Mouse (Mus musculus) cerebellum, adult 11 months (tissue): ENCODE measurements around the gene Stra6l.

Source experiments
- DNase-seq: peaks from one replicate; pipeline ENCODE4 v3.0.0; 2022

The Stra6l gene

DNA sequence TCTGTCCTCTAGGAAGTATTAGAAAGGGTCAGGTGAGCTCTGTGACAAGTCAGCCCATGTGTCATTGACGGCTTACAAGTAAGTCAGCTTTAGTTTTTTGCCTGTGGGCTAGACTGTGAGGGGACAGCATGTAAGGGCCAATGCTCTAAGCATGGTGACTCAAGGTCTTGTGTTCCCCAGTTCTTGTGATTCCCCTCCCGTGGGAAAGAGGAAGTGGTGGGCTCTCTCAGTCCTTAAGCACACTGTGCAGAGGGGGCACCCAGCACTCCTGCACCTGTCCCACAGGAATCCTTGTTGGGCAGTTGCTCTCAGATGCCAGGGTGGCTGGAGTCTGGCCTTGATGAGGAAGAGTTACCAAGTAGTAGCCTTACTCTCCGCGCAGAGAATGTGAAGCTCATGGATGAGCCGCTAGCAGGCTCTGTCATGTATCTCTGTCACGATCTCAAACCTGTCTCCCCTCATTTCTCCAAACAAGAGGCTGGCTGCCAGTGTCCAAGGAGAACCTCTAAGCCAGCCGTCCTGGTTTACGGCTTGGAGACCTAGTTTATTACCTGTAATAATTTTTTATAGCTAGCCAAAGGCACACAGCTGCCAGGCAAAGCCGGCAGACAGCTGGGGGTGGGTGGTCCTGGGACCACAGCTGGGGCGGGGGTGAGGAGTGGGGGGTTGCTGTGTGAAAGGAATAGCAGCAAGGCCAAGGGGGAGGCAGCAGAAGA is at the start of gene Stra6l:
Gene Stra6l (plus strand): TSS at position 556 of the 716 bp plus-strand sequence.
- DNase-seq = no peak

DNA sequence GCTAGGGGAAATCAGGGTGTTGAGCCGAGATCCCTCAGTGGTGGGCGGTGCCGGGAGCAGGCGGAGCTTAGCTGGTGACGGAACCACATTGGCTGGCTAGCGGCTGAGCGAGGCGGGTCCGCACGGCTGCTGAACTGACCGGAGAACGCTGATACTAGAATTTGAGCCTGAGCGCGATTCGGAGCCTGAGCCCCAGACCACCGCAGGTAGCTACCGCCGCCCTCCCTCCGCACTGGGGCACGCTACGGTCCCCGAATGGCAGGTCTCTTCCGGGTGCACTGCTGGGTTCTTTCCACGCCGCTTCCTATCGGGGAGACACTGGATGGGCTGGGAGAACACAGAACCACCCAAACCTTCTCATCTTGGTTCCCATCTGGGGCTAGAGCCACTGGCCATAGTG is 49.5 kb upstream of the Stra6l start, which contains the start of gene Aldh1b1:
Gene Aldh1b1 (plus strand): TSS at position 59 of the 400 bp plus-strand sequence.
- DNase-seq = no peak

DNA sequence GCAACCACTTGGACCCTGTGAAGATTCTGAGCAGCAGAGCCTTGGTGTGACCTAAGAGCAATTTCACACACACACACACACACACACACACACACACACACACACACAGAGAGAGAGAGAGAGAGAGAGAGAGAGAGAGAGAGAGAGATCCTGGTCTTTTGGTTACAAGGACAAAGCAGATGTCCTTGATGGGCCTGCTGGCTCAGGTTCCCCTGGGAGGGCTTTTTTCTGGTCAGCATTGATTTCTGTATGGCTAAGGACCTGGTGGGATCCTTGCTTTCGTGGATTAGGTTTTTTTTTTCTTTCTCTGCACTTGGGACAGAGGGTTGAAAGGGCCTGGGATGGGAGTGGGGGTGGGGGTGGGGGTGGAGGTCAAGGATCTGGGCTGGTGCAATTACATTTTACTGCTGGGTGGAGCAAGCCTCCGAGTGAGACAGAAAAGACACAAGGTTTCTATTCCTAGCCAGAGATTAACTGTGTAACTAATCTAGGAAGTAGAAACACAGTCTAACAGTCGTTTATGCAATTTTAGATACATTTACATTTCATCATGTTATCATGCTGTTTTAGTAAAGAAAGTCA is 48.4 kb upstream of the Stra6l start:
- no peak for DNase-seq

DNA sequence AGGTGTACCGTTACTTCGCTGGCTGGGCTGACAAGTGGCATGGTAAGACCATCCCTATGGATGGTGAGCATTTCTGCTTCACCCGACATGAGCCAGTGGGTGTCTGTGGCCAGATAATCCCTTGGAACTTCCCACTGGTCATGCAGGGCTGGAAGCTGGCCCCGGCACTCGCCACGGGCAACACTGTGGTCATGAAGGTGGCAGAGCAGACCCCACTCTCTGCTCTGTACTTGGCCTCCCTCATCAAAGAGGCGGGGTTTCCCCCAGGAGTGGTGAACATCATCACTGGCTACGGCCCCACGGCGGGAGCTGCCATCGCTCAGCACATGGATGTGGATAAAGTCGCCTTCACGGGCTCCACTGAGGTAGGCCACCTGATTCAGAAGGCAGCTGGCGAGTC is 45.6 kb upstream of the Stra6l start:
- no peak for DNase-seq

DNA sequence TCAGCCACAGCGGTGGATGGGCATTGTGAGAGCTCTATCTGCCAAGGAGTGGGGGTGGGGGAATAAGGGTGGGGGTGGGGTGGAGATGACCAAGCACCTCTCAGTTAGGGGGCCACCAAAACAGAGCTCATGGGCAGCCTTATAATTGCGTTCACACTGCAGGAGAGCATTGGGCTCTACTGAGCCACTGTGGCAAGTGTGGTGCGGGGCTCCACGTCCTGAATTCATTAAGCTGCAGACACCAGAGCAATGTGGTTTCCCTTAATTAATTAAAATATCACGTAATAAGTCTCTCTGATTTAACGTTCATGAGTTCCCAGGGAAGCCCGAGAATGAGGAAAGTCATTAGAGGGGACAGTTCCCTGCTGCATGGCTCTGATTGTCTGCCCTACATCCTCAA is 40.4 kb upstream of the Stra6l start:
- no peak for DNase-seq

DNA sequence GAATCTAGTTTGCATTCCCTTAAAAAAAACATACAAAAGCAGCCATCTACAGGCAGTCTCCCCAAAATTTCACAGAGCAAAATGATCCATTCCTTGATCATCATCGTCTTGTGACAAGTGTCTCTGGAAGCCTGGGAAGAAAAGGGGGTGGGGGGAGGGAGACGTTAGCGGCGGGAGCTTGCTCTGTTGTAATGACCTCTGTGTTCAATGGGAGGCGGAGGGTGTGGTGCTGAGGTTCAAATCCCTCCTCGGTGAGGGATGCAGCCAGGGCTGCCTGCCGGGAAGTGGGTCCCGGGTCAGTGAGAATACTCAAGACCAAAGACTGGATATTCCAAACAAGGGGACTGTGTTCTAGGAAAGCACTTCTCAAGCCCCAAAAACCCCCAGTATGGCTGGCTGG is 37.2 kb upstream of the Stra6l start:
- DNase-seq = no peak

DNA sequence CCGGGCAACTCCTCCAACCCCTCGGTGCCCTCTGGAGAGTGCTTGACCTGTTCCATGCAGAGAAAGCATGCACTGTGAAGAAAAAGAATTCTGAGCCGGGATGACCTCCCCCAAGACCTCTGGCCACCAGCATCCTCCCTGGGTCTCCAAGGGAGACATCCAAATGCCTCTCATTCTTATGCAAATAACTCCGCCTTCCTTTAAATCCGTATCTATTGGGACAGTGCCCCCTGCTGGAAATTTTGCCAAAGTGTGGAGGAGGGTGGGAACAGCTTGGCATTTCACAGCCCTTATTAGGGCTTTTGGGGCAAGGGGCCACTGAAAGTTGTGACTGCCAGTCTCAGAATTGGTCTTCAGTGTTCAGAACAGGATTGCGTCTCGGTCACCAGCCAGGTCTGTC is 32.9 kb upstream of the Stra6l start:
- peak; percentile 14 for DNase-seq

DNA sequence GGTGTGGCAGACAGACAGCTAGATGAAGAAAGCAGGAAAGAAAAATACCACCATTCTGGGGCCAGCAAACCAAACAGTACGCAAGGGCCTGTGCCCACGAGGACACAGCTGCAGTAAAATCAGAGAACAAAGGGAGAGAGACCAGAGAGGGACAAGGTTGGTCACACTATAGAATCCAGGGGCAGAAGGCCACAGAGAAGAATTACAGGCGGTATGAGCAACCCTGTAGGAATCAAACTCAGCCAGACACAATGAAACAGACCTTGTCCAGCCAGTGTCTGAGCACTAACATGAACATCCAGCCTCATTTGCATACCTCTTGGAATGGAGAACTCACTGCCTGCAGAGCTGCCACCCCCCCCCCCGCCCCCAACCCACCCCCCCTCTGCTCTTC is 29.7 kb upstream of the Stra6l start:
- DNase-seq = no peak

DNA sequence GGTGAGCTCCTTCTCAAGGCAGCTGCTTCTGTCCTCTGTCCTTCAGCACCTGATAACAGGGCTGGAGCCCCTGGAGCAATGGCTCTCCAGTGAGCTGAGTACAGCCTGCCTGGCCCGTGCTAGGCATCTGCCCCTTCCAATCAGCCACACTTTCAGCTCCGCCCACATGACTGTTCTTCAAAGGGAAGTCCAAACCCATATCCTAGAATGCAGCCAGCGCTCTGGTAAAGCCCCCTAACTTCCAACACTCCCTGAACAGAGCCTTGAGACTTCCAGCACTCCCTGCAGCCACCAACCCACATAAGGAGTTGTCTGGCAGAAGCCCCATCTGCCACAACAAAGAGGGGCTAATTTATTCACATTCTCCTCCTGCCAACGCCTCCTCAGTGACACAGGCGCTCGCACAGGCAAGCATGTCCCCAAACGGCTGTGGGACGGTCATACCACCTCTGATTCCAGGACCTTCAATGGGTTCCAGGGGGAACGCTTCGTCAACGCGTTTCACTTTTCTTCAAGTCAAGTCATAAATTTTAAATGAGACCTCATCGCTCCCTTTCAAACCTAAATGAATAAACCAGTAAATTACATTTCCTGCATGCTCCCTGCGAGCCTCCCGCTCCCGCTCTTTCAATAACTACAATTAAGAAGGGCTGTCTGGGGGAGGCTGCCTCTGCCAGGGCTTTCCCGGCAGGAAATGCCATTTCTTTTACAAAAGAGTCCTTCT is 29.1 kb upstream of the Stra6l start:
- no peak for DNase-seq

DNA sequence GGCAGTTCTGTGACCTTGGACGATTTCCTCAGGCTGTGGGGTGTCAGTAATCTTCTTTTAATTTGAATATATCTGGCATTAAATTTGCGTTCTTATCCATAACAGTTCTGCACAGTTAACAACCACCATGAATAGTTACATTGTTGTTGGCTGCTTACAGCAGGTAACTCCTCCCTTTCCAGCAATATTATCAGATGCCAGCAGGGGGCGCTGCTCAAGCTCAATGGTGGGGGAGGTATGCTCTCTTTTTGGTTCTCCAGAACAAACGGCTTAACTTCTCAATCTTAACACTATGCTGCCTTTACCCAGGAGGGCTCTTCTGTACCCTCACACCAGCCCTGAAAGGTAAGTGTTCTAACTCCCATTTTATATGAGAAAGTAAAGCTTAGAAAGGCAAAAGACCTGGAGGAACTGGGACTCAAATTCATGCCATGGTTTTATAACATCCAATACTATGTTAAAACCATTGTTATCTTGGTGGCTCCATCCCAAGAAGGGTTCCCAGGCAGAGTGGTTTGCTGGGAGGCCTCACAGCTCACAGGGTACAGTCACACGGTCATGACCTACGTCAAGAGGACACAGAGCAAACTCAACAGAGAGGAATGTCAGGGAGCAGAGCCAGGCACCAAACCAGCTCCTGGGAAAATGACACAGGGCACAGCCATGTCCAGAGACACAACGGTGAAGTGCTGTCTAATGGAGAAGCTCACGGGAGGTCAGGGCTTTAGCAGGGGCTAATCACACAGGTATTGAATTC is 28.2 kb upstream of the Stra6l start:
- DNase-seq = no peak

DNA sequence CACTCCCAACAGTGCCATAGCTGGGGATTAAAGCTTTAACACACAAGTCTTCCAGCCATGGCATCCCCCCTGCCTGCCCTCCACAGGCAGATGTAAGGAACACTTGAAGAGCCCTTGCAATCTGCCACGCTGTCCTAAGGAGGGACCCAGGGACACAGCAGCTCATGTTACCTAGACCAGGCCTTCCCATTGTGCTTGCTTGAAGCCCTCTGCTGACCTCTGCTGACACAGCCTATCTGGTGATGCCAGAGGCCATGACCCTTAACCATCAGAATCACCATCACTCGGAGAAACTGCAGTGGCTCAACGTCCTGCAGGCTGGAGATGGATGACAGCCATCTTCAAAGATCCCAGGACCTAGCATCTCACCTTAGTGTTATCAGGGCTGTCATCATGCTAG is 26.5 kb upstream of the Stra6l start:
- no peak for DNase-seq

DNA sequence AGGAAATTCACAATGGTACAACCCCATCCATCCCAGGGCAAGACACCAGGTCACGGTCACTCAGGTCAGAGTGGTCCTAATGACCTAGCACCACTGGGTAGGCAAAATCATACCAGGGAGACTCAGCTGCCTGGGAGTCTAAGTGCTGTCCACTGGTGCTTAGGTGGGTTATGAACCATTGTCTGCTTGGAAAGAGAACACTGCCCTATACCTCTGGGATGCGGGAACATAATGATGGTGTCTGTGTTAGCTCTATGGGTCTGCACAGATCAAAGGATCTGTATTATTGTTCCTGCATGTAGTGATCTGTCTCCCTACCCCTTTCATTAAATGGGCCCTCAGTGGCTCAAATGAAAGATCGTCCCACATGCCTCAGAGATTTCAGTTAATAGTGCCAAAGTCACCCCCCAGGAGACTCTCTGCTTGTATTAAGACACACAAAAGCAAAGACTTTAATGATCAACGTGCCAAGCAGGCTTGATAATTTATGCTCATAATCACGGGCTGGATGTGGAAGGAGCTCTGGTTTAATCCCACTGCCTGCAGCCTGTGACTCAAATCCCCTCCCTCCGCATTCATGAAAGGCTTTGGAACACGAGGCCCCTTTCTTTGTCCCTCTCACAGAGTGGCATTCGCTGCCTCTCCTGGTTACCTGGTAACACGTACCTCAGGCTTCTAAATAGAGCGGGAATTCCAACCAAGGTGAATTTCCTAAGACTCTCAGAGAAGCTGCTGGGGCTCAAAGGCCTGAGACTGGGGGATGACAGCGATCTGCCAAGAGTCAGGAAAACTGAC is 25.5 kb upstream of the Stra6l start:
- no peak for DNase-seq

DNA sequence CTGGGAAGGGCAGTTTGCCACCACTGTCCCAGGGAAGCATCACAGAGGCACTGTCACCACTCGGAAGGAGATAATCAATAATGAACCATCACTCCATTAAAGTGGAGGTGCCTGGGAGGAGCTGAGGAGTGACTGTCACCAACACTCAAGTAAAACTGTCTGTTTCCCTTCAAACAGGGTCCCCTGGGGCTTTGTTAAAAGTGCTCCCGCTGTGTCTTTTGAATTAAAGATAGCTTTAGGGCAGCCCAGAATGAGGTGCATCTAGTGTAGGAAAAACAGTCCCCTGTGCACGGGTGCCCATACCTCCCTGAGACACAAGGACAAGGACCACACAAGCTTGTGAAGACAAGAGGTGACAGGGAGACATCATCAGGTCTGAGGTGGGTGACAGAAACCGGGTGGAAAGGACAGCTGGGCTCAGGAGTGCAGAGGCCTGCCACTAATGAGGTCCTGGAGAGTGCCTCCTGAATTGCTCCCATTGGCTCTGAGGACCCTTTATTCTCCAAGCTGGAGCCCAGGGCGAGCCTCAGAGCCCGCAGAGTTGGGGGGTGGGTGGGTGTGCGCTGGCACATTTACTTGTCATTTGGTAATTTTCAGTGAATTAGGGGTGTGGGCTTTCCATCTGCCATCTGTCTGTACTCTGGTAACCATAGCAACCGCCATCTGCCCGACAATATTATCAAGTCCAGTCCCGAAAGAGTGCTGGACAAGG is 24.3 kb upstream of the Stra6l start:
- DNase-seq = no peak

DNA sequence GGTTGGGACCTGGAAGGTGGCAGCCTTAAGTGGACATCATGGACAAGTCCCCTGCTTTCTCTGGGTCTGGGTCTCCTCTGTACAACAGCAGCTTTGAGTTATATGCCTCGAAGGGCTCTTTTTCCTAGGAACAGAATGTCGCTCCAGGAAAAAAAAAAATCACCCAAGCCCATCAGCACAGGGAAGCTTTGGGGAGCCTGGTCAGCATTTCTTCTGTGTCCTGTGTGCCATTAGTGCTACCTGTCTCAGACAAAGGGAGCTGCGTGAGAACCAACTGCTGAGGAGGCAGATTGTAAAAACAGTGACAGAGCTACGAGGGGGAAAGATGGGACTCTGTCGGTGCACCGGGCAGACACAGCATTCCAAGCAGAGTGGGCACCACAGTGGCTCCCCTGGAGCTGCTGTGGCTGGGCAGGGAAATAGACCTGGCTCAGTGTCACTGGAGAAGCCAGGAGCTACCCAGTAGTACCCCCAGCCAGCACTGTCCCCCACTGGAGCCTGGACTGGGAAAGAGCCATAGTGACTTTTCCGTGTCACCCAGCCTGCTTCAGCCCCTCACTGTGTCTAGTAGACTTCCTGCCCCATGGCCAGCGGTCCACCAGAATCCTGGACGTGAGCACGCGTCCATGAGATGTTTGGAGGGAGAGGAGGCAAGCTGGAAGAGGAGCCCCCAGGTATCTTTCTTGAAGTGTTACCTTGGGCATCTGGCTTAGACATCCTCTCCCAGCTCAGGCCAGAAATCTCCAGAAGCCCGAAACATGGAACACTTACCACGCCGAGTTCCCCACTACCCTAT is 23.5 kb upstream of the Stra6l start:
- DNase-seq = no peak

DNA sequence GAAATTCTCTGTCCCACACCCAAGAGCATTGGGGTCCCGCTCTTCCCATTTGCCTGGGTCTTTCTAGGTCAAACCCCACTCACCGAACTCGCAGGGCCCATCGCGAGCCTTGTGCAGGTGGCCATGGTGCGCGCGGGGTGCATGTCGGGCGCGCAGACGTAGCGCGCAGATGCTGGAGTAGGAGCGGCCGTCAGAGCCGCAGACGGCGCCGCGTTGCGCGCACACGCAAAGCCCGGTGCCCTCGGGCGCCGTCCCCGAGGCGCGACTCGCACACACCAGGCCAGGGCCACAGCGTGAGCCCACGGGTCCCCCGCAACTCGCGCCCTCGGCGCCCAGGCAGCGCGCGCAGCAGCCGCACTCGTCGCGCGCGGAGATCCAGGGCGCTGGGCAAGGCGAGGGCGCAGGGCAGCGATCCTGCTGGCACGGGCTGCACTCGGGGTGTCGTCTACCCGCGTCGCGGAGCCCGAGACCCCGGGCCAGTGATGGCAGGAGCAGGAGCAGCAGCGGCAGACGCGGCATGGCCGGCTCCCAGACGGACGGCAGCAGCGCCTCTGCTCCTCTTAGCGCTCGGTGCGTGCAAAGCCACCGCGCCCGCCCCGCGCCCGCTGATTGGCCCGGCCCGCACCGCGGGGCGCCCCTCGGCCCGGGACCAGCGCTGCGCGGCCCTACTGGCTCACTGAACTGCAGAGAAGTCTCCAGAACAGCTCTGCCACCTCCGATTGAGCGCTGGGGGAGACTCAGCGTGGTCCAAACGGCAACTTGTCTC is 22.0 kb upstream of the Stra6l start, which contains the start of gene Igfbpl1:
Gene Igfbpl1 (minus strand): TSS at position 649 of the 766 bp plus-strand sequence.
- no peak for DNase-seq

DNA sequence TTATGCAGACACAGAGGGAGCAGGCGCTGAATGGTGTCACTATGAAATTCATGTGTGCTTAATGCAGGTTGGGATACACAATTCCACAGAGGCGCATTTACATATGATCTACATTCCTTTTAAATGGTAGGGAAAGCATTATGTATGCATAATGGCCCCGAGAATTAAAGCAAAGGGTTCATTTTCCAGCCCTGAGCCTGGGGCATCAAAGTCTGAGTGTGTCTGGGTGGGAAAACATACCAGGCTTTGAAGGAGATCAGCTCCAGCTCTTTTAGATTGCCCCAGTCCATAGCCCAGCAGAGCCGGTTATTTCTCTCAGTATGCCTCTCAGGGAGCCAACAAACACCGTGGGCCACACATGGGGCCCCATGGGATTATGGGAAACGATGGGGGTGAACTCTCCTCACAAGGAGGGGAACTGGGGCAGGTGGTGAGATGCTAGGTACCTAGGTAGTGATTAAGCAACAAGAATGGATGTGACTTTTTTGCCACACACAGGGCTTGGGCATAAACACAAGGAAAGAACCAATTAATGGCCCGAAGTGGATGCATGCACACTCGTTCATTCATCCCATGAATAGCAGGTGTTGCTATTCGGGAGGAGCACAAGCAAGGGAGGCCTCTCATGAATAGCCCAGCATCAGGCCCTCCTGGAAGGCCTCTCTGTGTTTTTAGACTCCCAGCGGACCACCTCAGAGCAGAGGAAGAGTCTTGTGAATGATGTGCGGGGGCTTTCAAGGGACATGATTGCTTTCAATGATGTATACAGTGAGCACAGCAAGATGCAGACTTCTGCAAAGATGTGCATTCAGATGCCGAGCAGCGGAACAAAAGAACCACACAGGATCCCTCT is 18.3 kb upstream of the Stra6l start:
- no peak for DNase-seq

DNA sequence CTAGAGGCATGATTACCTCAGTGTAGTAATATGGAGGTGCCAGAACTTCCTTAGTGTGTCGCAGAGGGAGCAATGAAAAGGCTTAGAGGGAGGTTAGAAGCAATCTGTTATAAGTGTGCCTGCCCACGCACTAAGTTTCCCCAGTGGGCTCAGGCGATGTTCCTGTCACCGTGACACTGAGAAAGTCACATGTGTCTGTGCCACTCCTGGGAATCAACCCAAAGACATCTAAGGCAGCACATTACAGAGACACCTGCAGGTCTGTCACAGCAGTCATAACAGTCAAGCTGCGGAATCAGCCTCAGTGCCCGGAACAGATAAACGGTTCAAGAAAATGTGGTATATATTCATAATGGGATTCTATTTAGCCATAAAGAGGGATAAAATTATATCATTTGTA is 16.5 kb upstream of the Stra6l start:
- DNase-seq = no peak

DNA sequence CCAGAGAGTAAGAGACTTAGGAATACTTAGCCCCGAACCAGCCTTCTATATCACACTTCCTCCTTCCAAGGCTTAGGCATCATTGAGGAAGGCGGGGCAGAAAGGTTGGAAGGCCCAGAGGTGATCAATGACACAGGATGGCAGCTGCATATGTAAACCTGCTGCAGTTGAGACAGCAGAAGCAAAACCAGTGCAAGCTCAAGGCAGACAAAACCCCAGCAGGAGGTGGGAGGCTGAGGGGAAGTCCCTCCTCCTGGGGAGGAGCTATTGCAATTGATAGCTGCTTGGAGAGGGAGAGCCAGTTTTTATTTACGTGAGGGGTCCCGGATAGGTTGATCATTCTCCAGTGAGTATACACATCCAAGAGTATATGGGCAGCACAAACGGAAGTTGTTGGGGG is 15.0 kb upstream of the Stra6l start:
- DNase-seq = no peak

DNA sequence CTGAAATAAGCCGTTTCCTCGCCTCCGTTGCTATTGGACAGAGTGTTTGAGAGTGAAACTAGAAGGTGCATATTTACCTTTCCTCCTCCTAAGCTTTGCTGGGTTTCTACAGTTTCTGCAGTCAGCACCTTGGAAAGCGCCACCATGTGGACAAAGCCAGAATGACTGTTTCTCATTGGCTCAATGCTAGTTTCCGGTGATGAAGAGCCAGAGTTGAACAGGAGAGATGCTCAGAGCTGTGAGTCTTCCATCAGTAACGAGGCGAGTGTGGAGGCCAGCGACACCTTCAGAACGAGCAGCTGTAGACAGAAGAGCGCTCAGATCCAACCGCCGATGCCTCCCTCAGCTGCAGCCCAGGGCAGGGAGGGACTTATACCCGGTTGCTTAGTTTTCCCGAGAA is 4.1 kb upstream of the Stra6l start:
- no peak for DNase-seq
